35 mouse cellular contexts compared by ENCODE assay signal in genomic region chr9:103459839-103460238, GRCm38 (mm10). TPM values are rescaled to one million over a fixed set of nuclear protein-coding genes. Genes with fewer than 3 reads are reported as not detected.
"Had no signal": no experiment of that assay in that cellular context is flagged by ENCODE, and none has a peak within 500 bp of the region (broad histone marks: within the 10 kb centered on the region; RNA-seq: fewer than 3 reads in every experiment).

No protein-coding gene starts in this region.

- H3K9me3 ChIP-seq: heart, embryonic 10.5 days; heart, embryonic 12.5 days; heart, embryonic 13.5 days; heart, embryonic 15.5 days; hindbrain, embryonic 10.5 days; hindbrain, embryonic 12.5 days; hindbrain, embryonic 13.5 days; hindbrain, embryonic 15.5 days; intestine, embryonic 15.5 days; kidney, embryonic 15.5 days had no signal

- H3K27ac ChIP-seq: heart, embryonic 10.5 days; heart, embryonic 13.5 days; heart, embryonic 15.5 days; hindbrain, embryonic 10.5 days; hindbrain, embryonic 12.5 days; hindbrain, embryonic 13.5 days; hindbrain, embryonic 14.5 days; hindbrain, embryonic 15.5 days; hindbrain, postnatal 0 days; intestine, embryonic 15.5 days; kidney, embryonic 15.5 days; kidney, postnatal 0 days; layer of hippocampus, adult 2 months had no signal

- ATAC-seq: hindbrain, embryonic 16.5 days; hindbrain, postnatal 0 days; inflammation-experienced regulatory T-cells, adult 6 months; intestine, embryonic 15.5 days; intestine, embryonic 16.5 days; intestine, postnatal 0 days had no signal

- H3K27me3 ChIP-seq: heart, embryonic 12.5 days; heart, embryonic 13.5 days; heart, embryonic 15.5 days; hindbrain, embryonic 12.5 days; hindbrain, embryonic 15.5 days; intestine, embryonic 15.5 days; kidney, embryonic 15.5 days had no signal

- DNase-seq: heart, postnatal 10 days; heart, postnatal 14 days; heart, postnatal 36 days; heart, postnatal 4 days; kidney, adult 11 months; kidney, adult 18-20 months; kidney, adult 2 months; kidney, adult 8-10 months; kidney, adult 9 months; kidney, postnatal 10 days; kidney, postnatal 14 days; kidney, postnatal 25 days; kidney, postnatal 36 days; kidney, postnatal 4 days; layer of hippocampus, adult 9-11 months; layer of hippocampus, postnatal 36 days had no signal

- H3K9ac ChIP-seq: heart, embryonic 12.5 days; heart, embryonic 13.5 days; heart, embryonic 15.5 days; hindbrain, embryonic 12.5 days; hindbrain, embryonic 13.5 days; hindbrain, embryonic 14.5 days; hindbrain, embryonic 15.5 days; intestine, embryonic 15.5 days; kidney, embryonic 15.5 days had no signal

- H3K36me3 ChIP-seq: heart, embryonic 10.5 days; heart, embryonic 12.5 days; heart, embryonic 13.5 days; heart, embryonic 15.5 days; hindbrain, embryonic 10.5 days; hindbrain, embryonic 12.5 days; hindbrain, embryonic 13.5 days; hindbrain, embryonic 15.5 days; intestine, embryonic 15.5 days; kidney, embryonic 15.5 days had no signal

- H3K4me1 ChIP-seq: heart, embryonic 10.5 days; heart, embryonic 12.5 days; hindbrain, embryonic 10.5 days; hindbrain, embryonic 13.5 days; hindbrain, embryonic 15.5 days; intestine, embryonic 15.5 days; kidney, embryonic 15.5 days had no signal

- H3K4me2 ChIP-seq: heart, embryonic 11.5 days; heart, embryonic 12.5 days; heart, embryonic 13.5 days; heart, embryonic 15.5 days; hindbrain, embryonic 12.5 days; hindbrain, embryonic 13.5 days; hindbrain, embryonic 14.5 days; hindbrain, embryonic 15.5 days; intestine, embryonic 15.5 days; kidney, embryonic 15.5 days had no signal

- H3K4me3 ChIP-seq: heart, embryonic 10.5 days; heart, embryonic 12.5 days; heart, embryonic 13.5 days; heart, embryonic 15.5 days; hindbrain, embryonic 10.5 days; hindbrain, embryonic 12.5 days; hindbrain, embryonic 13.5 days; hindbrain, embryonic 15.5 days; intestine, embryonic 15.5 days; kidney, embryonic 15.5 days; layer of hippocampus, adult 2 months had no signal

RNA-seq across cellular contexts. Expression of gene Bfsp2, which starts 20.4 kb away (rescaled TPM):
- polyA plus RNA-seq: intestine, embryonic 16.5 days had no signal
